Mouse (Mus musculus) forebrain, embryonic 13.5 days (tissue): ENCODE data around the gene D10Jhu81e. TPM values are rescaled to one million over a fixed set of nuclear protein-coding genes. Genes with fewer than 3 reads are reported as not detected.

Source experiments
- ATAC-seq: fragments of 200-750 bp; cut with Nextera tagmentation; 2 replicates; pipeline ENCODE4 v1.8.0; 2017
- H3K27ac ChIP-seq: fragments of 300-500 bp; sonication (generic); 2 replicates; pipeline ENCODE4 v1.5.1; 2015; ENCODE audit warnings: inconsistent platforms, mild to moderate bottlenecking, moderate library complexity
- H3K27me3 ChIP-seq: fragments of 300-500 bp; sonication (generic); 2 replicates; pipeline ENCODE4 v1.6.1; 2015; ENCODE audit warnings: mild to moderate bottlenecking, inconsistent platforms
- H3K36me3 ChIP-seq: fragments of 300-500 bp; sonication (generic); 2 replicates; pipeline ENCODE4 v1.6.1; 2015; ENCODE audit warnings: mild to moderate bottlenecking, inconsistent platforms; ENCODE audit not compliant: poor library complexity, severe bottlenecking
- H3K4me1 ChIP-seq: fragments of 300-500 bp; sonication (generic); 2 replicates; pipeline ENCODE4 v1.6.1; 2015; ENCODE audit warnings: inconsistent platforms
- H3K4me2 ChIP-seq: fragments of 300-500 bp; sonication (generic); 2 replicates; pipeline ENCODE4 v1.6.1; 2015; ENCODE audit warnings: inconsistent platforms, mild to moderate bottlenecking, moderate library complexity
- H3K4me3 ChIP-seq: fragments of 300-500 bp; sonication (generic); 2 replicates; pipeline ENCODE4 v1.5.1; 2015; ENCODE audit warnings: mild to moderate bottlenecking, inconsistent platforms
- H3K9ac ChIP-seq: fragments of 300-500 bp; sonication (generic); 2 replicates; pipeline ENCODE4 v1.6.1; 2015; ENCODE audit warnings: mild to moderate bottlenecking, inconsistent platforms
- H3K9me3 ChIP-seq: fragments of 300-500 bp; sonication (generic); replicated peaks from 2 replicates; pipeline ENCODE4 v1.6.1; 2016; ENCODE audit warnings: inconsistent platforms
- WGBS: fragments of 180-500 bp; shearing (Covaris S2); methylation state at CpG from one replicate; pipeline ENCODE4 v1.1.7; 2015; 5-methylcytosine and 5-hydroxymethylcytosine counted together
- polyA plus RNA-seq: library from polyadenylated mRNA; unstranded; fragments of >200 nt; fragmentation: Nextera tagmentation; extraction: Ambion mirVana; gene quantifications from 2 replicates; pipeline ENCODE4 v1.2.1, GENCODE M21; 2015

Gene D10Jhu81e
- polyA plus RNA-seq, 1 experiment from 2014 or later = 18.9 TPM

DNA sequence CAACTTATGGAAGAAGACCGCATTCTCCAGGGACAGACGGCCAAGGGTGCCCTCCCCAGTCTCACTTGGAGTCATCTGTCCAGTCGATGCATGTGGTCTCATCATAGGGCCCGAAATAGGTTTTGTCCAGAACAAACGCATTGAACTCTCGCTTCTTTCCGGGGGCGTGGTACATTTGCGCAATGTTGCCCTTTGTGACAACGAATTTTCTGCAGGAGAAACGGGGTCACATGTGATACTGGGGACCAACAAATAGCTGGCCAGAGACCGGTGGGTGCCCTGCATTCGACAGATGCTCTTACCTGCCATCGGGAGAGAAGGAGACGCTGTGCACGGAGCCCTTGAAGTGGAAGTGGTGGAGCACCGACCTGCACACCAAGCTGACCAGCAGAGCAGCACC is 12.7 kb upstream of the D10Jhu81e start:
- Histone ChIP-seq H3K27ac (no peak overlapping the region), H3K9me3 (no peaks in the 10 kb centered on the region), H3K36me3 (peaks cover 63% of the 10 kb centered on the region), H3K4me2 (no peak overlapping the region), H3K27me3 (no peaks in the 10 kb centered on the region), H3K4me3 (no peak overlapping the region), H3K9ac (no peak overlapping the region), H3K4me1 (peaks cover 15% of the 10 kb centered on the region)
- WGBS = 95% methylated on average over 17 of the region's 17 CpGs
- ATAC-seq = no peak

GRCm38 (mm10) chr10:78174474-78174873 is 4.9 kb upstream of the D10Jhu81e start:
- Histone ChIP-seq H3K27me3 (no peaks in the 10 kb centered on the region), H3K4me1 (peaks cover 3% of the 10 kb centered on the region; the same call in 1 of the 2 replicates), H3K9me3 (no peaks in the 10 kb centered on the region), H3K36me3 (peaks cover 90% of the 10 kb centered on the region), H3K9ac (no peak overlapping the region), H3K4me2 (no peak overlapping the region), H3K4me3 (no peak overlapping the region), H3K27ac (no peak overlapping the region)
- ATAC-seq = no peak
- WGBS = 94% methylated on average over 5 of the region's 5 CpGs

GRCm38 (mm10) chr10:78171581-78171980 is 2.0 kb upstream of the D10Jhu81e start:
- no peaks in the 10 kb centered on the region for H3K9me3 ChIP-seq
- peaks cover 15% of the 10 kb centered on the region for H3K4me1 ChIP-seq
- no peak overlapping the region for H3K4me3 ChIP-seq
- H3K27ac ChIP-seq = no peak overlapping the region
- no peak overlapping the region for H3K9ac ChIP-seq
- ATAC-seq = no peak
- no peak overlapping the region for H3K4me2 ChIP-seq
- H3K36me3 ChIP-seq = peaks cover 70% of the 10 kb centered on the region
- 92% methylated on average over 9 of the region's 9 CpGs for WGBS
- no peaks in the 10 kb centered on the region for H3K27me3 ChIP-seq

DNA sequence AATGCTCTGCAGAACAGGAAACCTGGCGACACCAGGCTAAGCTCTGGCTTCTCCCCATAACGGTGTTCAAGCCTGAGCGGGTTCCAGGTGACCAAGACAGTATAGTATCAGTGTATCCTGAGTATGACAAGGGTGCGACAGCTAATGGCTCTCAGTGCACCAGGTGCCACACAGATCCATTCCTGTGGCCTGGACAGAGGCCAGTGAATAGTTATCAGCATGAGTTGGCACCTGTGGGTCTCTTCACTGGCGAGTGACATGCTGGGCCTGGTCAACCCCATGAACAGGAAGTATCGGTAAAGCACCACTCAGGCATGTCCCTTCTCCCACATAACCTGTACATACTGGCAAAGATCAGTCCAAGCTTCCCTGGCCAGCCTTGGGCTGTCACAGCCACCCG is 1.5 kb upstream of the D10Jhu81e start:
- H3K27ac ChIP-seq = no peak overlapping the region
- H3K4me3 ChIP-seq = no peak overlapping the region
- peaks cover 70% of the 10 kb centered on the region for H3K36me3 ChIP-seq
- no peak overlapping the region for H3K9ac ChIP-seq
- WGBS = 94% methylated on average over 7 of the region's 7 CpGs
- H3K4me1 ChIP-seq = peaks cover 15% of the 10 kb centered on the region
- ATAC-seq = no peak
- no peaks in the 10 kb centered on the region for H3K9me3 ChIP-seq
- H3K27me3 ChIP-seq = no peaks in the 10 kb centered on the region
- no peak overlapping the region for H3K4me2 ChIP-seq

- no peak overlapping the region for H3K4me3 ChIP-seq
- peak overlapping the region; percentile 87 for H3K4me2 ChIP-seq
- no peak overlapping the region for H3K27ac ChIP-seq
- no peak overlapping the region for H3K9ac ChIP-seq
- WGBS = 64% methylated on average over 2 of the region's 2 CpGs
- H3K4me1 ChIP-seq = peaks cover 15% of the 10 kb centered on the region
- no peak for ATAC-seq
- peaks cover 70% of the 10 kb centered on the region for H3K36me3 ChIP-seq
- H3K9me3 ChIP-seq = no peaks in the 10 kb centered on the region
- no peaks in the 10 kb centered on the region for H3K27me3 ChIP-seq
These were observed 863 bp upstream of the D10Jhu81e start for GRCm38 (mm10) chr10:78170445-78170844.

GRCm38 (mm10) chr10:78168792-78169191 is 790 bp downstream of the D10Jhu81e start:
- no peaks in the 10 kb centered on the region for H3K27me3 ChIP-seq
- peak overlapping the region; percentile 87 for H3K4me2 ChIP-seq
- H3K36me3 ChIP-seq = peaks cover 64% of the 10 kb centered on the region
- no peaks in the 10 kb centered on the region for H3K9me3 ChIP-seq
- H3K4me1 ChIP-seq = peaks cover 15% of the 10 kb centered on the region
- no peak overlapping the region for H3K27ac ChIP-seq
- WGBS = 87% methylated on average over 11 of the region's 11 CpGs
- peak overlapping the region; percentile 74 for H3K4me3 ChIP-seq
- ATAC-seq = no peak
- peak overlapping the region; percentile 86 for H3K9ac ChIP-seq

GRCm38 (mm10) chr10:78167775-78168174 is 1.8 kb downstream of the D10Jhu81e start:
- no peak for ATAC-seq
- Histone ChIP-seq H3K9me3 (no peaks in the 10 kb centered on the region), H3K4me1 (peaks cover 15% of the 10 kb centered on the region), H3K9ac (no peak overlapping the region), H3K4me2 (no peak overlapping the region), H3K36me3 (peaks cover 64% of the 10 kb centered on the region), H3K4me3 (no peak overlapping the region), H3K27me3 (no peaks in the 10 kb centered on the region), H3K27ac (no peak overlapping the region)

GRCm38 (mm10) chr10:78167333-78167732 is 2.2 kb downstream of the D10Jhu81e start:
- Histone ChIP-seq H3K4me3 (no peak overlapping the region), H3K9ac (no peak overlapping the region), H3K36me3 (peaks cover 64% of the 10 kb centered on the region), H3K27me3 (no peaks in the 10 kb centered on the region), H3K4me1 (peaks cover 15% of the 10 kb centered on the region), H3K4me2 (no peak overlapping the region), H3K9me3 (no peaks in the 10 kb centered on the region), H3K27ac (no peak overlapping the region)
- no peak for ATAC-seq
- WGBS = 88% methylated on average over 7 of the region's 7 CpGs

DNA sequence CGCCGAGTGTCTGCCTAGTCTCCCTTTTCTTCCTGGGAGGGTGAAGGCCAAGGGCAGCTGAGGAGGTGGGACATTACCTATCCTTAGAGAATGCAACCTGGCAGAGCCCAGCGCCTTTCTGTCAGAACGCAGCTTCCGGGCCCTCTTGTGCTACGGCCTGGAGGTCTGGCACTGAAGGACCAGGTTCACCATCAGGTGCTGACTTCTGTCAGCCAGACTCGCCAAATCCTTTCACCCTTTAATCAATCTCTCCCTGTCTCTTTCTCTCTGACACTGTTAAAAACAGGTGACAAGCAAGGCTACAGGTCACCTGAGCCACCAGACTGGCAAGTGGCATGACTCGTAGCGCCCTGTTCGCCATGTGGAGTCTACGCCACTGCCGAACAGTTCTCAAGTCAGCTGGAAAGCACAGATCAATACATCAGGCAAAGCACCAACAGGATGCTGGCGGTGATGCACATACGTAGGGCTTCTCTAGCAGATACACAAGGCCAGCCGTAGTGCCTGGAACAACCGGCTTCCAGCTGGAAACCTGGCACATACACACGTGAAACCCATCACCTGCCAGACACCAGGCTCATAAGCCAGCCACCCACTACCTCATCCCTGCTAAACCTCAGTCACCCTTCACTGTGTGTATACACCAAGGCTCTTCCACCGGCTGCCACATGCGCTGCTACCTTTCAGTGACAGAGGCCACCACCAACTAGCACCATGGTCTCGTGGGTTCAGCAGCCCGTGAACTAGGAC is 4.2 kb downstream of the D10Jhu81e start:
- H3K9ac ChIP-seq = no peak overlapping the region
- no peaks in the 10 kb centered on the region for H3K9me3 ChIP-seq
- no peak for ATAC-seq
- H3K4me3 ChIP-seq = no peak overlapping the region
- H3K36me3 ChIP-seq = peaks cover 57% of the 10 kb centered on the region
- H3K27me3 ChIP-seq = no peaks in the 10 kb centered on the region
- H3K27ac ChIP-seq = no peak overlapping the region
- WGBS = 94% methylated on average over 21 of the region's 21 CpGs
- H3K4me1 ChIP-seq = peaks cover 15% of the 10 kb centered on the region
- no peak overlapping the region for H3K4me2 ChIP-seq

DNA sequence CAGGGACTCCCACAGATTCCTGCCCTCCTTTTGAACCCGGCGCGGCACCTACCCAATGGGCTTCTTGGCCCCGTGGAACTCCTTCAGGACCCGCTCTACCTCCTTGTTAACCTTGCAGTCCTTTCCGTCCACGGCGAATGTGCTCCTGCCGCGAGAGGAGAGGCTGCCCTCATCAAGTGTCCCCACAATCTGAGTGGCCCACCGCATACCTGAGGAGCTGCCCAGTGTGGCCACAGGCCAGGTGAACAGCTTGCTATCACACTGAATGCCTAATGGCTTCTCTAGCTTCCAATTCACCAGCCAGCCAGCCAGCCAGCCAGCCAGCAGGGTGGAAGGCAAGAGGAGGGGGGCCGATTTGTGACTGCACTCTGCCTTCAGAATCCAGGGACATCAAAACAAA is 4.8 kb downstream of the D10Jhu81e start:
- no peak for ATAC-seq
- WGBS = 93% methylated on average over 12 of the region's 12 CpGs
- no peak overlapping the region for H3K9ac ChIP-seq
- H3K4me1 ChIP-seq = peaks cover 13% of the 10 kb centered on the region
- H3K9me3 ChIP-seq = no peaks in the 10 kb centered on the region
- no peak overlapping the region for H3K4me3 ChIP-seq
- H3K36me3 ChIP-seq = peaks cover 58% of the 10 kb centered on the region
- no peak overlapping the region for H3K4me2 ChIP-seq
- H3K27me3 ChIP-seq = no peaks in the 10 kb centered on the region
- no peak overlapping the region for H3K27ac ChIP-seq

DNA sequence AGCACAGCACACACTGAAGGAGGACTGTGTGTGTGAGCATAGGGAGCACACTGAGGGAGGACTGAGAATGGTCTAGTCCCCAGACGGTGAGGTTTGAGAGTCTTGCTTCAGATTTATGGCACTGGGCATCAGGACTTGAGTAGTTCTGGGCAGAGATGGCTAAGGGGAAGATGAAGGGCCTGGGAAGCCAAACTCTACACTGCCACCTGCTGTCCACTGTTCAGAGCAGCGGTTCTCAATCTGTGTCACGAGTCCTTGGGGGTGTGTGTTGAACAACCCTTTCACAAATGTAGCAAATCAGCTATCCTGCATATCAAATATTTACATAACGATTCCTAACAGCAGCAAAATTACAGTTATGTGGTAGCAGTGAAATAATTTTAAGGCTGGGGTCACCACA is 5.7 kb downstream of the D10Jhu81e start:
- no peak overlapping the region for H3K9ac ChIP-seq
- no peak for ATAC-seq
- no peak overlapping the region for H3K4me3 ChIP-seq
- H3K27me3 ChIP-seq = no peaks in the 10 kb centered on the region
- H3K9me3 ChIP-seq = no peaks in the 10 kb centered on the region
- peaks cover 17% of the 10 kb centered on the region for H3K4me1 ChIP-seq
- H3K27ac ChIP-seq = no peak overlapping the region
- 39% methylated on average over 4 of the region's 4 CpGs for WGBS
- H3K4me2 ChIP-seq = no peak overlapping the region
- H3K36me3 ChIP-seq = peaks cover 58% of the 10 kb centered on the region

GRCm38 (mm10) chr10:78163241-78163640 is 6.3 kb downstream of the D10Jhu81e start:
- WGBS = 89% methylated on average over 9 of the region's 9 CpGs
- peaks cover 10% of the 10 kb centered on the region for H3K4me1 ChIP-seq
- H3K27ac ChIP-seq = no peak overlapping the region
- H3K4me3 ChIP-seq = no peak overlapping the region
- no peak overlapping the region for H3K9ac ChIP-seq
- no peak overlapping the region for H3K4me2 ChIP-seq
- H3K27me3 ChIP-seq = no peaks in the 10 kb centered on the region
- peaks cover 58% of the 10 kb centered on the region for H3K36me3 ChIP-seq
- no peaks in the 10 kb centered on the region for H3K9me3 ChIP-seq
- ATAC-seq = no peak

DNA sequence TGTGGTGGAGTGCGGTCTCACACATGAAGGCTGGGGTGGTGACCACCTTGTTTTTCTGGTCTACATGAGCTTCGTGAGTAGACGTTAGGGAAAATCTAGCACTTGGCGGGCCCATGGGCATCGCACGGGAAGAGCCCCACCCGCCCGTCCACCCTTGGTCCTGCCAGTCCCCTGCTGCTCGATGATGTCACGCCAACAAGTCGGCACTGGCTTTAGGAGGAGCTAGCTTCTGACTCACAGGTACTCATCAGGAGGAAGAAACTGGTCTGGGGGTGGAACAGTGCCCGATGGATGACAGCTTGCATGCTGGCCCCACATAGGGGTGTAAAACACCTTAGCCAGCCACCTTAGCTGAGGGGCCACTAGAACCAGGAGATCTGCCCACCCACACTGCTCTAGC is 6.9 kb downstream of the D10Jhu81e start:
- Histone ChIP-seq H3K9ac (no peak overlapping the region), H3K4me3 (no peak overlapping the region), H3K4me2 (no peak overlapping the region), H3K4me1 (peaks cover 8% of the 10 kb centered on the region), H3K27me3 (no peaks in the 10 kb centered on the region), H3K9me3 (no peaks in the 10 kb centered on the region), H3K36me3 (peaks cover 58% of the 10 kb centered on the region), H3K27ac (no peak overlapping the region)
- whole genome bisulfite sequencing = 96% methylated on average over 12 of the region's 12 CpGs
- no peak for ATAC-seq
